In the genomic region with DNA sequence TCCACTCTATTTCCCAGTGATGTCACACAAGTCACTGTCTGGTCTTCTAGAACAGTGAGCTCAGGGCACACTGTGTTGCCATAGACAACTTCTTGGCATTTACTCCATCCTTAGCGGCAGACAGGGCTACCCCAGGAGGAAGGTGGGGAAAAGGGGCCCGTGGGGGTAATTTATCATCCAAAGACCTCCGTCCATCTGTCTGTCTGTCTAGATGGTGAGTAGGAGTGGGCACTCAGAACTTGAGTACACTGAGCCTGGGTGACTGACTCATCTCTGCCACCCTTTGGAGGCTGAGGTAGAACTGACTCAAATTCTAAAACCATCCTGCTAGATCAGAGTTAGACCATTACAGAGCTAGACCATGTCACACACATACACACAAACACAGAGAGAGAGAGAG, we compare ENCODE assay signal across 8 mouse cellular contexts. TPM values are rescaled to one million over a fixed set of nuclear protein-coding genes. Genes with fewer than 3 reads are reported as not detected.
DNase-seq lines count a peak whose midpoint lies in the region; ATAC-seq and TF ChIP-seq lines count a peak whose summit lies in the region.

Stard10 (plus strand) TSS at position 73 of the 400 bp plus-strand sequence.

- H3K27ac ChIP-seq in liver, adult 2 months (replicated peaks; ENCODE audit: insufficient read depth, low read depth, low read length): no peak within 1 kb of the TSS
- no peak within 1 kb of the TSS for H3K27ac ChIP-seq in heart, embryonic 12.5 days (ENCODE audit: poor library complexity, severe bottlenecking)

- no peaks in the 10 kb centered on the region for H3K27me3 ChIP-seq in liver, adult 2 months (ENCODE audit: control insufficient read depth, insufficient read depth, low read length)
- peaks cover 13% of the 10 kb centered on the region; the same call in 1 of the 2 replicates for H3K27me3 ChIP-seq in heart, embryonic 12.5 days (replicated peaks)

- no peaks in the 10 kb centered on the region for H3K9me3 ChIP-seq in heart, embryonic 12.5 days (replicated peaks)

- no peak for TF ChIP-seq POLR2A in liver, adult 2 months (IDR thresholded peaks at IDR 0.05; ENCODE audit: extremely low read depth, insufficient read depth, low read length)

- H3K9ac ChIP-seq in liver, adult 2 months (ENCODE audit: low read depth, low read length): no peak within 1 kb of the TSS
- no peak within 1 kb of the TSS for H3K9ac ChIP-seq in heart, embryonic 12.5 days

- no peak for TF ChIP-seq CTCF in liver, adult 2 months (IDR thresholded peaks at IDR 0.05; ENCODE audit: low read depth, low read length)

- H3K36me3 ChIP-seq in liver, adult 2 months (ENCODE audit: control insufficient read depth, insufficient read depth, low read length): no peaks in the 10 kb centered on the region
- H3K36me3 ChIP-seq in heart, embryonic 12.5 days: no peaks in the 10 kb centered on the region

- DNase-seq in liver, adult 2 months (ENCODE audit: extremely low read depth, low read depth, low spot score): no peak
- no peak for DNase-seq in liver
- peak; percentile 59 for DNase-seq in brain, adult 2 months (ENCODE audit: low read depth, low spot score)
- no peak for DNase-seq in left cerebral cortex, postnatal 4 days
- DNase-seq in cerebellum, postnatal 36 days: no peak
- DNase-seq in right cerebral cortex, postnatal 14 days: no peak
- DNase-seq in yolk sac, embryonic 10.5 days (ENCODE audit: low spot score): no peak

- intact Hi-C loops in left cerebral cortex, postnatal 4 days (cut with DNase I): no loop called here

- no peak within 1 kb of the TSS for H3K4me3 ChIP-seq in liver, adult 2 months (ENCODE audit: insufficient read depth, low read depth, low read length)
- H3K4me3 ChIP-seq in heart, embryonic 12.5 days: no peak within 1 kb of the TSS

- H3K4me1 ChIP-seq in liver, adult 2 months (ENCODE audit: control insufficient read depth, insufficient read depth, low read length): peaks cover 6% of the 10 kb centered on the region
- peaks cover 36% of the 10 kb centered on the region for H3K4me1 ChIP-seq in heart, embryonic 12.5 days (replicated peaks)

- no peak for ATAC-seq in heart, embryonic 12.5 days (ENCODE audit: insufficient number of reproducible peaks, low FRiP score)

- no peak within 1 kb of the TSS for H3K4me2 ChIP-seq in heart, embryonic 12.5 days

- peaks cover 9% of the 10 kb centered on the region; the same call in 1 of the 2 replicates for H3K79me2 ChIP-seq in liver, adult 2 months (ENCODE audit: control insufficient read depth, insufficient read depth, low read length)

- WGBS in liver, adult 2 months: 90% methylated on average over 3 of the region's 3 CpGs
- WGBS in heart, embryonic 12.5 days: 82% methylated on average over 3 of the region's 3 CpGs

RNA-seq across cellular contexts. Expression of gene Stard10, which starts in this region (rescaled TPM):
- 779 and 846 TPM in 2 replicates for total RNA-seq in liver, adult 2 months (2014; rRNA removed)
- 1,131 and 1,407 TPM in 2 replicates for polyA plus RNA-seq in liver, adult 2 months (2012; rRNA removed)
- polyA plus RNA-seq in heart, embryonic 12.5 days (2016; fragmentation: Nextera tagmentation; extraction: Ambion mirVana): 22.9 and 28.6 TPM in 2 replicates
- total RNA-seq in left cerebral cortex, postnatal 4 days (2021): 10 to 100 TPM; 13.2 to 14.6 TPM

Comparison
In these comparisons a context has a peak if more than half of its experiments do, and no peak if none do; other contexts are left out.
1. RNA of gene Stard10 (total RNA-seq): 779 to 846 TPM in liver, adult 2 months; 13.2 to 14.6 TPM in left cerebral cortex, postnatal 4 days; every median in the first group is over 10 times any median in the second.
2. RNA of gene Stard10 (polyA plus RNA-seq): 1,131 to 1,407 TPM in liver, adult 2 months; 22.9 to 28.6 TPM in heart, embryonic 12.5 days; every median in the first group is over 10 times any median in the second.